Mouse (Mus musculus): ENCODE results near the gene Tfr2. TPM values are rescaled to one million over a fixed set of nuclear protein-coding genes. Genes with fewer than 3 reads are reported as not detected.

Tfr2 gene
- 1.7 TPM in 1 of 2 replicates, not detected in the other for polyA plus RNA-seq (2012; ENCODE audit: insufficient read depth, insufficient read length, missing spikeins)

DNA sequence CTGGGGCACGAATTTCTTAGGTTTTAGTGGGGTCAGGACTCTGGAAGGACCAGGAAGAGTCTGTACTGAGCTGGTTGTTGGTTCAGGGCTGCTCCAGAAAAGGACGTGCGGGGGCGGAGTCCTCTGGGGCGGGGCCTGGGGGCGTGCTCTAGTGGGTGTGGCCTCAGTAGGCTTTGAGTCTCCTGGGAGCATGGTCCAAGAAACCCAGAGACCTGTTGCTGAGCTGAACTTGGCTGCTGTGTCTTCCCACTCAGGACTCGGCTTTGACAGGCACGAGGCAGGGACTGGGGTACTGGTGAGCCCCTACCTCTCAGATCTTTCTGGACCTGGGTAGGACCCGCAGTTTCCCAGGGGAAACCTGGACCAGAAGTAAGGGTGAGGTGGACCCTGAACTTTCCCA, at the start of gene Tfr2:
Tfr2 (plus strand) TSS at position 176 of the 400 bp plus-strand sequence.
- H3K4me3 ChIP-seq (ENCODE audit: insufficient read depth, low read length) = no peak within 1 kb of the TSS

GRCm38 (mm10) chr5:137521861-137522260, 47.8 kb upstream of the Tfr2 start:
- no peak overlapping the region for H3K27ac ChIP-seq (ENCODE audit: insufficient read depth, low read depth, low read length)
- no peak overlapping the region for H3K4me3 ChIP-seq (ENCODE audit: insufficient read depth, low read length)
- no peaks in the 10 kb centered on the region for H3K4me1 ChIP-seq (ENCODE audit: control insufficient read depth, insufficient read depth, low read length)
- TF ChIP-seq CTCF (IDR thresholded peaks at IDR 0.05; ENCODE audit: low read depth, low read length) = no peak
- no peak for TF ChIP-seq POLR2A (IDR thresholded peaks at IDR 0.05; ENCODE audit: borderline replicate concordance, low read depth, low read length)

More for the DNA sequence above, at the start of gene Tfr2:
- Histone ChIP-seq H3K27ac (ENCODE audit: insufficient read depth, low read depth, low read length) (no peak within 1 kb of the TSS), H3K4me1 (ENCODE audit: control insufficient read depth, insufficient read depth, low read length) (peaks cover 14% of the 10 kb centered on the region)
- no peak for TF ChIP-seq CTCF (IDR thresholded peaks at IDR 0.05; ENCODE audit: low read depth, low read length)
- no peak for TF ChIP-seq POLR2A (IDR thresholded peaks at IDR 0.05; ENCODE audit: borderline replicate concordance, low read depth, low read length)

DNA sequence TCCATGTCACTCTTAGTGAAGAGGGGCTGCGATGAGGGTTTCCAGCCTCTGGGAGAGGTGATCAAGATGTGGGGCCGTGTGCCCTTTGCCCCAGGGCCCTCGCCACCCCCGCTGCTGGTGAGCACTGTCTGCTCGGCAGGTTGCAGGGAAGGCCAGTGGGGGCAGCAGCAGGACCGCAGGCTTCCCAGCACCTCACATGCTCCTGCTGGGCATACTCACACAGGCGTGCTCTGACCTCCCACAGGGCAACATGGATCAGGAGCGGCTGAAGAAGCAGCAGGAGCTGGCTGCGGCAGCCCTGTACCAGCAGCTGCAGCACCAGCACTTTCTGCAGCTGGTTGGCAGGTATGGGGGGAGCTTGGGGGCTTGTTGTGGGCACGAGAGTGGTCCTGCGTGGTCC, 46.9 kb upstream of the Tfr2 start:
- TF ChIP-seq CTCF (IDR thresholded peaks at IDR 0.05; ENCODE audit: low read depth, low read length) (no peak), POLR2A (IDR thresholded peaks at IDR 0.05; ENCODE audit: borderline replicate concordance, low read depth, low read length) (no peak)
- Histone ChIP-seq H3K27ac (ENCODE audit: insufficient read depth, low read depth, low read length) (no peak overlapping the region), H3K4me3 (ENCODE audit: insufficient read depth, low read length) (no peak overlapping the region), H3K4me1 (ENCODE audit: control insufficient read depth, insufficient read depth, low read length) (no peaks in the 10 kb centered on the region; the same call in 1 of the 2 replicates)

- TF ChIP-seq CTCF (IDR thresholded peaks at IDR 0.05; ENCODE audit: low read depth, low read length) (no peak), POLR2A (IDR thresholded peaks at IDR 0.05; ENCODE audit: borderline replicate concordance, low read depth, low read length) (no peak)
- Histone ChIP-seq H3K27ac (ENCODE audit: insufficient read depth, low read depth, low read length) (no peak overlapping the region), H3K4me1 (ENCODE audit: control insufficient read depth, insufficient read depth, low read length) (no peaks in the 10 kb centered on the region; the same call in 1 of the 2 replicates), H3K4me3 (ENCODE audit: insufficient read depth, low read length) (no peak overlapping the region)
Observed at GRCm38 (mm10) chr5:137523396-137524250, 46.0 kb upstream of the Tfr2 start.

GRCm38 (mm10) chr5:137524251-137524515, 45.5 kb upstream of the Tfr2 start:
- Histone ChIP-seq H3K4me1 (ENCODE audit: control insufficient read depth, insufficient read depth, low read length) (no peaks in the 10 kb centered on the region; the same call in 1 of the 2 replicates), H3K27ac (ENCODE audit: insufficient read depth, low read depth, low read length) (no peak overlapping the region), H3K4me3 (ENCODE audit: insufficient read depth, low read length) (no peak overlapping the region)
- TF ChIP-seq POLR2A (IDR thresholded peaks at IDR 0.05; ENCODE audit: borderline replicate concordance, low read depth, low read length) (no peak), CTCF (IDR thresholded peaks at IDR 0.05; ENCODE audit: low read depth, low read length) (no peak)

- Histone ChIP-seq H3K27ac (ENCODE audit: insufficient read depth, low read depth, low read length) (no peak overlapping the region), H3K4me1 (ENCODE audit: control insufficient read depth, insufficient read depth, low read length) (no peaks in the 10 kb centered on the region; the same call in 1 of the 2 replicates), H3K4me3 (ENCODE audit: insufficient read depth, low read length) (no peak overlapping the region)
- TF ChIP-seq POLR2A (IDR thresholded peaks at IDR 0.05; ENCODE audit: borderline replicate concordance, low read depth, low read length) (no peak), CTCF (IDR thresholded peaks at IDR 0.05; ENCODE audit: low read depth, low read length) (no peak)
Observed at GRCm38 (mm10) chr5:137524671-137525070, 45.0 kb upstream of the Tfr2 start.

- Histone ChIP-seq H3K4me3 (ENCODE audit: insufficient read depth, low read length) (no peak overlapping the region), H3K27ac (ENCODE audit: insufficient read depth, low read depth, low read length) (no peak overlapping the region), H3K4me1 (ENCODE audit: control insufficient read depth, insufficient read depth, low read length) (peaks cover 4% of the 10 kb centered on the region; the same call in 1 of the 2 replicates)
- TF ChIP-seq CTCF (IDR thresholded peaks at IDR 0.05; ENCODE audit: low read depth, low read length) (no peak), POLR2A (IDR thresholded peaks at IDR 0.05; ENCODE audit: borderline replicate concordance, low read depth, low read length) (no peak)
Observed at GRCm38 (mm10) chr5:137525511-137525910, 44.1 kb upstream of the Tfr2 start.

- no peak for TF ChIP-seq CTCF (IDR thresholded peaks at IDR 0.05; ENCODE audit: low read depth, low read length)
- no peak for TF ChIP-seq POLR2A (IDR thresholded peaks at IDR 0.05; ENCODE audit: borderline replicate concordance, low read depth, low read length)
- H3K27ac ChIP-seq (ENCODE audit: insufficient read depth, low read depth, low read length) = no peak overlapping the region
- H3K4me1 ChIP-seq (ENCODE audit: control insufficient read depth, insufficient read depth, low read length) = peaks cover 4% of the 10 kb centered on the region; the same call in 1 of the 2 replicates
- no peak overlapping the region for H3K4me3 ChIP-seq (ENCODE audit: insufficient read depth, low read length)
Observed at GRCm38 (mm10) chr5:137526192-137526936, 43.3 kb upstream of the Tfr2 start.

- no peak overlapping the region for H3K27ac ChIP-seq (ENCODE audit: insufficient read depth, low read depth, low read length)
- no peak overlapping the region for H3K4me3 ChIP-seq (ENCODE audit: insufficient read depth, low read length)
- peaks cover 4% of the 10 kb centered on the region; the same call in 1 of the 2 replicates for H3K4me1 ChIP-seq (ENCODE audit: control insufficient read depth, insufficient read depth, low read length)
- TF ChIP-seq POLR2A (IDR thresholded peaks at IDR 0.05; ENCODE audit: borderline replicate concordance, low read depth, low read length) = no peak
- TF ChIP-seq CTCF (IDR thresholded peaks at IDR 0.05; ENCODE audit: low read depth, low read length) = no peak
Observed at GRCm38 (mm10) chr5:137527413-137527812, 42.2 kb upstream of the Tfr2 start.
